Mouse (Mus musculus) cerebellum, adult 9-11 months (tissue): Measurements from ENCODE around the gene Gm36176.

ENCODE experiments used
- DNase-seq: peaks from one replicate; pipeline ENCODE4 v3.0.0; 2022

Gm36176 gene

GRCm38 (mm10) chr10:77846503-77846902 is at the start of gene Gm36176:
TSS of gene Gm36176 (plus strand) at chr10:77846803.
- DNase-seq, result no peak

- no peak for DNase-seq
Measured at GRCm38 (mm10) chr10:77797677-77798076, 48.9 kb upstream of the Gm36176 start.

- peak; percentile 49 for DNase-seq
Measured at GRCm38 (mm10) chr10:77798164-77798920, 48.3 kb upstream of the Gm36176 start.

GRCm38 (mm10) chr10:77798921-77799508 is 47.6 kb upstream of the Gm36176 start, which contains the start of gene Gm19668:
TSS of gene Gm19668 (minus strand) at chr10:77799133.
- no peak for DNase-seq

- DNase-seq, result no peak
Measured at GRCm38 (mm10) chr10:77804095-77804494, 42.5 kb upstream of the Gm36176 start.

GRCm38 (mm10) chr10:77811743-77812142 is 34.9 kb upstream of the Gm36176 start, which contains the start of gene Gm9507:
TSS of gene Gm9507 (minus strand) at chr10:77811843.
- DNase-seq, result no peak

- DNase-seq, result no peak
Measured at GRCm38 (mm10) chr10:77814382-77814781, 32.2 kb upstream of the Gm36176 start, which contains the start of gene Gm2696. TSS of gene Gm2696 (plus strand) at chr10:77814682.

GRCm38 (mm10) chr10:77815514-77815913 is 31.1 kb upstream of the Gm36176 start:
- no peak for DNase-seq

GRCm38 (mm10) chr10:77818523-77818922 is 28.1 kb upstream of the Gm36176 start:
- no peak for DNase-seq

- DNase-seq, result no peak
Measured at GRCm38 (mm10) chr10:77819203-77819602, 27.4 kb upstream of the Gm36176 start.

- DNase-seq, result no peak
Measured at GRCm38 (mm10) chr10:77826951-77827350, 19.7 kb upstream of the Gm36176 start, which contains the start of gene Krtap10-4. TSS of gene Krtap10-4 (minus strand) at chr10:77827095.

- DNase-seq, result no peak
Measured at GRCm38 (mm10) chr10:77835647-77836046, 11.0 kb upstream of the Gm36176 start, which contains the start of gene Krtap10-10. TSS of gene Krtap10-10 (plus strand) at chr10:77835947.

- no peak for DNase-seq
Measured at GRCm38 (mm10) chr10:77839006-77839405, 7.6 kb upstream of the Gm36176 start.

- peak; percentile 58 for DNase-seq
Measured at GRCm38 (mm10) chr10:77846961-77847360, 358 bp downstream of the Gm36176 start.

GRCm38 (mm10) chr10:77847538-77847937 is 935 bp downstream of the Gm36176 start:
- no peak for DNase-seq

GRCm38 (mm10) chr10:77852559-77852958 is 6.0 kb downstream of the Gm36176 start, which contains the start of gene Gm10318:
TSS of gene Gm10318 (plus strand) at chr10:77852859.
- DNase-seq, result no peak

GRCm38 (mm10) chr10:77861675-77862074 is 15.1 kb downstream of the Gm36176 start, which contains the start of gene Gm3285:
TSS of gene Gm3285 (plus strand) at chr10:77861975.
- DNase-seq, result no peak

- DNase-seq, result peak; percentile 49
Measured at GRCm38 (mm10) chr10:77864067-77864761, 17.6 kb downstream of the Gm36176 start.

- DNase-seq, result no peak
Measured at GRCm38 (mm10) chr10:77864762-77865143, 18.1 kb downstream of the Gm36176 start.

- no peak for DNase-seq
Measured at GRCm38 (mm10) chr10:77867546-77867945, 20.9 kb downstream of the Gm36176 start.

GRCm38 (mm10) chr10:77869651-77870050 is 23.0 kb downstream of the Gm36176 start:
- no peak for DNase-seq

- DNase-seq, result no peak
Measured at GRCm38 (mm10) chr10:77878985-77879384, 32.4 kb downstream of the Gm36176 start.

- DNase-seq, result no peak
Measured at GRCm38 (mm10) chr10:77880305-77880704, 33.7 kb downstream of the Gm36176 start.
